Mouse (Mus musculus) spleen, adult 2 months (tissue): ENCODE results near the gene Cdc123.

Experiments used
- CTCF ChIP-seq: fragments of 200-500 bp; IDR thresholded peaks from 2 replicates; pipeline ENCODE4 v1.5.1; 2011; ENCODE audit warnings: mild to moderate bottlenecking, inconsistent platforms; ENCODE audit not compliant: insufficient read depth, insufficient read length, insufficient replicate concordance; ENCODE audit errors: extremely low read depth
- POLR2A ChIP-seq: fragments of 200-500 bp; IDR thresholded peaks from 2 replicates; pipeline ENCODE4 v1.6.1; 2011; ENCODE audit warnings: low read depth, low read length, inconsistent platforms

DNA sequence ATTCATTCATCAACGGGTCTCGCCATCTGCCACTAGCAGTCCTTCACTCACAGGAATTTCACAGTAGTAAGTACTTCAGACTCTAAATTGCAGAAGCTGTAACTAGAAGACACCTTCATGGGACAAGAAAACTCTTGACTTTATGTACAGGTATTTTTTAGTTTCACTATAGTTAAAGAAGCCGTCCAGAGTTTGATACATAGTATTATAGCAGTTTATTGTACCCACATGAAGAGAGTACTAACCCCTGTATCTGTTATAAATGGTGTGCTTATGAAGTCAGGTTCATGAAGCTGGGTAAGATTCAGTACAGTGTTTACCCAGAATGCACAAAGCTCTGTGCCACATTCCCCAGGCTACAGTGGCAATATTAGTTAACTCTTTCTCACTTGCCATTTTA lies 17.9 kb upstream of the Cdc123 start, which contains the start of gene Gm13199:
- no peak for TF ChIP-seq POLR2A
- TF ChIP-seq CTCF = no peak
